Mouse (Mus musculus) neural tube, embryonic 15.5 days (tissue): ENCODE measurements around the gene Mtmr6. TPM values are rescaled to one million over a fixed set of nuclear protein-coding genes. Genes with fewer than 3 reads are reported as not detected.

Experiments
- microRNA counts: library from miRNA; unstranded; fragments of <30 nt; microRNA quantifications from one replicate; lab custom pipeline; 2016
- microRNA-seq: library from miRNA; unstranded; fragments of <30 nt; microRNA quantifications from one replicate; pipeline ENCODE4, GENCODE M21; 2017
- polyA plus RNA-seq: library from polyadenylated mRNA; unstranded; fragments of >200 nt; fragmentation: Nextera tagmentation; extraction: Ambion mirVana; gene quantifications from 2 replicates; pipeline ENCODE4 v1.2.1, GENCODE M21; 2015

Gene Mtmr6
- polyA plus RNA-seq, 1 experiment from 2014 or later, result 54.9 TPM

MicroRNAs within 50 kb of the gene (microRNA counts, 519-probe panel; counts per million panel counts)
- microRNA mmu-miR-719 (lab: Ali Mortazavi, UCI), result not detected

Small RNA genes within 50 kb of the gene (microRNA-seq; reads per million reads assigned to microRNA genes)
- gene Mir719, result not detected

Other genes with a start within 250 kb of the Mtmr6 start
- 35.4 and 46.8 TPM in 2 replicates for gene Atp8a2, start 68.0 kb upstream of the Mtmr6 start, polyA plus RNA-seq
- gene Nupl1, start 13.8 kb upstream of the Mtmr6 start, polyA plus RNA-seq, result 0.15 TPM in 1 of 2 replicates, not detected in the other
- 43.9 and 46.7 TPM in 2 replicates for gene Gm49336, start 13.7 kb upstream of the Mtmr6 start, polyA plus RNA-seq
- gene Amer2, start 108.0 kb downstream of the Mtmr6 start, polyA plus RNA-seq, result 21.8 and 30.5 TPM in 2 replicates